Mouse (Mus musculus): ENCODE results near the gene Parp8. TPM values are rescaled to one million over a fixed set of nuclear protein-coding genes. Genes with fewer than 3 reads are reported as not detected.
"Not testable (repeated sequence)": the region's sequence is repeated elsewhere in the genome, so short reads cannot be mapped to it uniquely, and the experiment has no call there.

The Parp8 gene
- polyA plus RNA-seq, 1 experiment from 2014 or later: 39.9 TPM

GRCm38 (mm10) chr13:116957577-116957976 is 67.8 kb downstream of the Parp8 start:
- Histone ChIP-seq H3K4me1 (peaks cover 7% of the 10 kb centered on the region; the same call in 1 of the 2 replicates), H3K9ac (replicated peaks) (no peak overlapping the region), H3K27ac (replicated peaks) (no peak overlapping the region), H3K4me2 (no peak overlapping the region), H3K27me3 (replicated peaks) (no peaks in the 10 kb centered on the region), H3K9me3 (replicated peaks) (no peaks in the 10 kb centered on the region), H3K36me3 (no peaks in the 10 kb centered on the region), H3K4me3 (replicated peaks) (no peak overlapping the region)
- ATAC-seq (ENCODE audit: low FRiP score): no peak
- WGBS: 89% methylated on average over 3 of the region's 3 CpGs

- H3K9me3 ChIP-seq (replicated peaks): no peaks in the 10 kb centered on the region
- H3K27ac ChIP-seq (replicated peaks): no peak overlapping the region
- no peaks in the 10 kb centered on the region for H3K27me3 ChIP-seq (replicated peaks)
- H3K36me3 ChIP-seq: no peaks in the 10 kb centered on the region
- H3K4me3 ChIP-seq (replicated peaks): no peak overlapping the region
- H3K4me1 ChIP-seq: peaks cover 19% of the 10 kb centered on the region
- WGBS: 95% methylated on average over 3 of the region's 3 CpGs
- ATAC-seq (ENCODE audit: low FRiP score): no peak
- H3K4me2 ChIP-seq: no peak overlapping the region
- H3K9ac ChIP-seq (replicated peaks): no peak overlapping the region
Observed at GRCm38 (mm10) chr13:116951336-116951735, 74.0 kb downstream of the Parp8 start.

GRCm38 (mm10) chr13:116949527-116949926 is 75.8 kb downstream of the Parp8 start:
- 80% methylated on average over 4 of the region's 4 CpGs for WGBS

GRCm38 (mm10) chr13:116949056-116949455 is 76.3 kb downstream of the Parp8 start:
- Histone ChIP-seq H3K9me3 (replicated peaks) (no peaks in the 10 kb centered on the region), H3K4me3 (replicated peaks) (no peak overlapping the region), H3K4me2 (no peak overlapping the region), H3K4me1 (peaks cover 29% of the 10 kb centered on the region), H3K36me3 (no peaks in the 10 kb centered on the region), H3K27ac (replicated peaks) (no peak overlapping the region), H3K9ac (replicated peaks) (no peak overlapping the region), H3K27me3 (replicated peaks) (no peaks in the 10 kb centered on the region)
- WGBS: 91% methylated on average over 6 of the region's 6 CpGs
- no peak for ATAC-seq (ENCODE audit: low FRiP score)

More at GRCm38 (mm10) chr13:116949527-116949926, 75.8 kb downstream of the Parp8 start:
- no peak overlapping the region for H3K4me3 ChIP-seq (replicated peaks)
- no peaks in the 10 kb centered on the region for H3K36me3 ChIP-seq
- no peaks in the 10 kb centered on the region for H3K27me3 ChIP-seq (replicated peaks)
- no peaks in the 10 kb centered on the region for H3K9me3 ChIP-seq (replicated peaks)
- no peak overlapping the region for H3K9ac ChIP-seq (replicated peaks)
- H3K4me1 ChIP-seq: peaks cover 29% of the 10 kb centered on the region
- H3K4me2 ChIP-seq: no peak overlapping the region
- H3K27ac ChIP-seq (replicated peaks): no peak overlapping the region
- no peak for ATAC-seq (ENCODE audit: low FRiP score)

GRCm38 (mm10) chr13:116948299-116948659 is 77.1 kb downstream of the Parp8 start:
- H3K27ac ChIP-seq (replicated peaks): no peak overlapping the region
- peaks cover 29% of the 10 kb centered on the region for H3K4me1 ChIP-seq
- H3K36me3 ChIP-seq: no peaks in the 10 kb centered on the region
- no peaks in the 10 kb centered on the region for H3K9me3 ChIP-seq (replicated peaks)
- no peaks in the 10 kb centered on the region for H3K27me3 ChIP-seq (replicated peaks)
- ATAC-seq (ENCODE audit: low FRiP score): no peak
- 59% methylated on average over 5 of the region's 5 CpGs for WGBS
- H3K9ac ChIP-seq (replicated peaks): no peak overlapping the region
- no peak overlapping the region for H3K4me3 ChIP-seq (replicated peaks)
- no peak overlapping the region for H3K4me2 ChIP-seq

- peak; percentile 42; the same call in 1 of the 2 replicates for ATAC-seq (ENCODE audit: low FRiP score)
- no peaks in the 10 kb centered on the region for H3K27me3 ChIP-seq (replicated peaks)
- H3K27ac ChIP-seq (replicated peaks): peak overlapping the region; percentile 41; the same call in 1 of the 2 replicates
Observed at GRCm38 (mm10) chr13:116947611-116948298, 77.6 kb downstream of the Parp8 start.

GRCm38 (mm10) chr13:116946566-116946965 is 78.8 kb downstream of the Parp8 start:
- H3K27me3 ChIP-seq (replicated peaks): no peaks in the 10 kb centered on the region
- no peak overlapping the region for H3K4me2 ChIP-seq
- ATAC-seq (ENCODE audit: low FRiP score): no peak
- 77% methylated on average over 4 of the region's 4 CpGs for WGBS
- peaks cover 30% of the 10 kb centered on the region for H3K4me1 ChIP-seq
- H3K36me3 ChIP-seq: no peaks in the 10 kb centered on the region
- H3K4me3 ChIP-seq (replicated peaks): no peak overlapping the region
- H3K27ac ChIP-seq (replicated peaks): no peak overlapping the region
- H3K9ac ChIP-seq (replicated peaks): no peak overlapping the region
- no peaks in the 10 kb centered on the region for H3K9me3 ChIP-seq (replicated peaks)

More at GRCm38 (mm10) chr13:116947611-116948298, 77.6 kb downstream of the Parp8 start:
- H3K4me1 ChIP-seq: peaks cover 29% of the 10 kb centered on the region
- H3K9ac ChIP-seq (replicated peaks): no peak overlapping the region
- H3K9me3 ChIP-seq (replicated peaks): no peaks in the 10 kb centered on the region
- H3K4me3 ChIP-seq (replicated peaks): no peak overlapping the region
- H3K4me2 ChIP-seq: no peak overlapping the region
- no peaks in the 10 kb centered on the region for H3K36me3 ChIP-seq
- WGBS: 64% methylated on average over 9 of the region's 9 CpGs

- H3K4me2 ChIP-seq: no peak overlapping the region
- peaks cover 27% of the 10 kb centered on the region; the same call in 1 of the 2 replicates for H3K4me1 ChIP-seq
- WGBS: 57% methylated on average over 13 of the region's 13 CpGs
- no peak overlapping the region for H3K4me3 ChIP-seq (replicated peaks)
- no peak overlapping the region for H3K9ac ChIP-seq (replicated peaks)
- no peaks in the 10 kb centered on the region for H3K9me3 ChIP-seq (replicated peaks)
- H3K27me3 ChIP-seq (replicated peaks): no peaks in the 10 kb centered on the region
- peak overlapping the region; percentile 37; the same call in 1 of the 2 replicates for H3K27ac ChIP-seq (replicated peaks)
- ATAC-seq (ENCODE audit: low FRiP score): no peak
- no peaks in the 10 kb centered on the region for H3K36me3 ChIP-seq
Observed at GRCm38 (mm10) chr13:116941280-116942015, 83.9 kb downstream of the Parp8 start.

GRCm38 (mm10) chr13:116940761-116941160 is 84.6 kb downstream of the Parp8 start:
- Histone ChIP-seq H3K27me3 (replicated peaks) (no peaks in the 10 kb centered on the region), H3K4me3 (replicated peaks) (no peak overlapping the region), H3K4me1 (peaks cover 22% of the 10 kb centered on the region; the same call in 1 of the 2 replicates), H3K36me3 (no peaks in the 10 kb centered on the region), H3K4me2 (no peak overlapping the region), H3K9me3 (replicated peaks) (no peaks in the 10 kb centered on the region), H3K27ac (replicated peaks) (no peak overlapping the region), H3K9ac (replicated peaks) (no peak overlapping the region)
- ATAC-seq (ENCODE audit: low FRiP score): no peak
- 66% methylated on average over 7 of the region's 7 CpGs for WGBS

GRCm38 (mm10) chr13:116937019-116937418 is 88.3 kb downstream of the Parp8 start:
- not testable (repeated sequence) for H3K4me2 ChIP-seq; ATAC-seq (ENCODE audit: low FRiP score); H3K36me3 ChIP-seq; H3K4me3 ChIP-seq (replicated peaks); H3K27ac ChIP-seq (replicated peaks); H3K9ac ChIP-seq (replicated peaks); H3K9me3 ChIP-seq (replicated peaks); H3K27me3 ChIP-seq (replicated peaks)
- 93% methylated on average over 3 of the region's 3 CpGs for WGBS
- peaks cover 15% of the 10 kb centered on the region; the same call in 1 of the 2 replicates for H3K4me1 ChIP-seq

GRCm38 (mm10) chr13:116917387-116917930 is 107.9 kb downstream of the Parp8 start:
- H3K9ac ChIP-seq (replicated peaks): no peak overlapping the region
- 70% methylated on average over 6 of the region's 6 CpGs for WGBS
- no peaks in the 10 kb centered on the region for H3K9me3 ChIP-seq (replicated peaks)
- peaks cover 3% of the 10 kb centered on the region; the same call in 1 of the 2 replicates for H3K36me3 ChIP-seq
- no peaks in the 10 kb centered on the region for H3K4me1 ChIP-seq
- H3K4me3 ChIP-seq (replicated peaks): no peak overlapping the region
- H3K27ac ChIP-seq (replicated peaks): peak overlapping the region; percentile 37
- no peak for ATAC-seq (ENCODE audit: low FRiP score)
- no peaks in the 10 kb centered on the region for H3K27me3 ChIP-seq (replicated peaks)
- no peak overlapping the region for H3K4me2 ChIP-seq
